Mouse (Mus musculus) heart, embryonic 11.5 days (tissue): ENCODE results near the gene Dus2. TPM values are rescaled to one million over a fixed set of nuclear protein-coding genes. Genes with fewer than 3 reads are reported as not detected.

ENCODE experiments used
- ATAC-seq: fragments of 200-750 bp; cut with Nextera tagmentation; replicated peaks from 2 replicates; pipeline ENCODE4 v1.8.0; 2017; ENCODE audit warnings: moderate library complexity; ENCODE audit not compliant: insufficient number of reproducible peaks, low FRiP score, low TSS enrichment
- H3K27ac ChIP-seq: fragments of 300-500 bp; sonication (generic); 2 replicates; pipeline ENCODE4 v1.5.1; 2014; ENCODE audit warnings: mild to moderate bottlenecking, low read depth, low read length
- H3K27me3 ChIP-seq: fragments of 300-500 bp; sonication (generic); 2 replicates; pipeline ENCODE4 v1.6.1; 2014; ENCODE audit warnings: mild to moderate bottlenecking, low read length, mixed read lengths; ENCODE audit not compliant: control insufficient read depth, insufficient read depth
- H3K36me3 ChIP-seq: fragments of 300-500 bp; sonication (generic); 2 replicates; pipeline ENCODE4 v1.6.1; 2014; ENCODE audit warnings: mild to moderate bottlenecking, low read length, moderate library complexity, mixed read lengths; ENCODE audit not compliant: control insufficient read depth, insufficient read depth
- H3K4me1 ChIP-seq: fragments of 300-500 bp; sonication (generic); 2 replicates; pipeline ENCODE4 v1.6.1; 2014; ENCODE audit warnings: low read length; ENCODE audit not compliant: control insufficient read depth, insufficient read depth
- H3K4me2 ChIP-seq: fragments of 300-500 bp; sonication (generic); 2 replicates; pipeline ENCODE4 v1.6.1; 2014; ENCODE audit warnings: mild to moderate bottlenecking, moderate library complexity
- H3K4me3 ChIP-seq: fragments of 300-500 bp; sonication (generic); 2 replicates; pipeline ENCODE4 v1.5.1; 2014; ENCODE audit warnings: low read depth, low read length
- H3K9ac ChIP-seq: fragments of 300-500 bp; sonication (generic); 2 replicates; pipeline ENCODE4 v1.6.1; 2014; ENCODE audit warnings: mild to moderate bottlenecking, low read depth, low read length, moderate library complexity
- H3K9me3 ChIP-seq: fragments of 300-500 bp; sonication (generic); replicated peaks from 2 replicates; pipeline ENCODE4 v1.6.1; 2016; ENCODE audit warnings: low read length; ENCODE audit not compliant: control insufficient read depth
- WGBS: fragments of 180-500 bp; shearing (Covaris S2); extraction: QIAGEN DNeasy Blood & Tissue Kit; methylation state at CpG from one replicate; pipeline ENCODE4 v1.1.7; 2014; ENCODE audit not compliant: insufficient replicate concordance; 5-methylcytosine and 5-hydroxymethylcytosine counted together
- polyA plus RNA-seq: library from polyadenylated mRNA; unstranded; fragments of >200 nt; fragmentation: Nextera tagmentation; extraction: Ambion mirVana; gene quantifications from 2 replicates; pipeline ENCODE4 v1.2.1, GENCODE M21; 2014

Gene Dus2
- polyA plus RNA-seq, 1 experiment from 2014 or later: 18.8 TPM

DNA sequence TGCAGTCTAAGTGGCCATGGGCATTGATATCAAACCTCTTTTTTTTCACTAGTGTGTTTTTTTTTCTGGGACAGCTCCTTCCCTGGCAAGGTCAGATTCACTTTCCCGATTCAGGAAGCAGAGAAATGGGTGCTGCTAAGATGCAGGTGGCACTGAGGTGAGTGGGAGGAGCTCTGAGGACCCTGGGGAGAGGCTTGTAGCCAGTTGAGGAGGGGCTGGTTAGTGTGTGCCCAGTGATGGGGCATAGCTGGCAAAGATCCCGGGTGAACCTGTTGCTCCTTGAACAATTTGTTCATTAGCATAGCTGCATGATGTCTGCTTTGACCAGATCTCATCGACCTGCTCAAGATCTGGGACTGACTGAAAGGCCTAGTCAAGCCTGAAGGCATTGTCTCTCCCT lies 63.9 kb downstream of the Dus2 start:
- no peak overlapping the region for H3K4me3 ChIP-seq
- no peaks in the 10 kb centered on the region for H3K36me3 ChIP-seq
- H3K9me3 ChIP-seq: no peaks in the 10 kb centered on the region
- no peak for ATAC-seq
- H3K27me3 ChIP-seq: no peaks in the 10 kb centered on the region
- 60% methylated on average over 3 of the region's 3 CpGs for WGBS
- no peak overlapping the region for H3K27ac ChIP-seq
- H3K9ac ChIP-seq: no peak overlapping the region
- no peak overlapping the region for H3K4me2 ChIP-seq
- peaks cover 9% of the 10 kb centered on the region for H3K4me1 ChIP-seq

DNA sequence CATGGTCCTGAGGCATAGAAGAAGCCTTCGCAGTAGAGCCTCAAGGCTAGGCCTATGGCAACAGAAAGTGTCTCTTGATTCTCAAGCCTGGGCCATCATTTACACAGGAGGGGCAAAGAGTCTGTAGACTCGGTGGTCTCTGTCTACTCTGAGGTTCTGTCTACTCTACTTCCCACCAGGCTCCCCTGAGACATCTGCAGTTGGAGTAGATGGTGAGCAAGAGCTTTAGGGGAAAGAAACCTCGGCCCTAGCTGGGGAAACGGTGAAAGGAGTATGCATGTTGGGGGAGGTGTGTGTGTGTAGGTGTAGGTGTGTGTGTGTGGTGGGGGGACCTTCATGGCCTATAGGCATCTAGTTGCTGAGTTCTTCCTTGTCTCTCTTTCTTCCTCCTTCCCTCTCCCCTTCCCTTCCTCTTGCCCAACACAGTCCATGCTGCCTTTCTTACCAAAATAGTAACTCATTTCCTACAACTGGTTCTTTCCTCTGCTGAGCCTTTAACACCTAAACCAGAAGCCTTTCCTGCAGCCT lies 65.4 kb downstream of the Dus2 start:
- no peaks in the 10 kb centered on the region for H3K27me3 ChIP-seq
- no peak for ATAC-seq
- H3K27ac ChIP-seq: no peak overlapping the region
- H3K9me3 ChIP-seq: no peaks in the 10 kb centered on the region
- H3K4me1 ChIP-seq: peaks cover 12% of the 10 kb centered on the region
- H3K9ac ChIP-seq: no peak overlapping the region
- no peak overlapping the region for H3K4me2 ChIP-seq
- no peak overlapping the region for H3K4me3 ChIP-seq
- WGBS: 83% methylated on average over 4 of the region's 4 CpGs
- H3K36me3 ChIP-seq: no peaks in the 10 kb centered on the region

GRCm38 (mm10) chr8:106058731-106059612 lies 67.8 kb downstream of the Dus2 start, which contains the start of gene Nfatc3:
TSS of gene Nfatc3 (plus strand) at chr8:106058840.
- 1% methylated on average over 46 of the region's 52 CpGs for WGBS
- Histone ChIP-seq H3K36me3 (no peaks in the 10 kb centered on the region), H3K27me3 (no peaks in the 10 kb centered on the region), H3K4me1 (peaks cover 12% of the 10 kb centered on the region), H3K4me2 (peak within 1 kb of the TSS; percentile 88), H3K9ac (peak within 1 kb of the TSS; percentile 95), H3K4me3 (peak within 1 kb of the TSS; percentile 93), H3K9me3 (no peaks in the 10 kb centered on the region), H3K27ac (peak within 1 kb of the TSS; percentile 98)
- ATAC-seq: peak; percentile 98

DNA sequence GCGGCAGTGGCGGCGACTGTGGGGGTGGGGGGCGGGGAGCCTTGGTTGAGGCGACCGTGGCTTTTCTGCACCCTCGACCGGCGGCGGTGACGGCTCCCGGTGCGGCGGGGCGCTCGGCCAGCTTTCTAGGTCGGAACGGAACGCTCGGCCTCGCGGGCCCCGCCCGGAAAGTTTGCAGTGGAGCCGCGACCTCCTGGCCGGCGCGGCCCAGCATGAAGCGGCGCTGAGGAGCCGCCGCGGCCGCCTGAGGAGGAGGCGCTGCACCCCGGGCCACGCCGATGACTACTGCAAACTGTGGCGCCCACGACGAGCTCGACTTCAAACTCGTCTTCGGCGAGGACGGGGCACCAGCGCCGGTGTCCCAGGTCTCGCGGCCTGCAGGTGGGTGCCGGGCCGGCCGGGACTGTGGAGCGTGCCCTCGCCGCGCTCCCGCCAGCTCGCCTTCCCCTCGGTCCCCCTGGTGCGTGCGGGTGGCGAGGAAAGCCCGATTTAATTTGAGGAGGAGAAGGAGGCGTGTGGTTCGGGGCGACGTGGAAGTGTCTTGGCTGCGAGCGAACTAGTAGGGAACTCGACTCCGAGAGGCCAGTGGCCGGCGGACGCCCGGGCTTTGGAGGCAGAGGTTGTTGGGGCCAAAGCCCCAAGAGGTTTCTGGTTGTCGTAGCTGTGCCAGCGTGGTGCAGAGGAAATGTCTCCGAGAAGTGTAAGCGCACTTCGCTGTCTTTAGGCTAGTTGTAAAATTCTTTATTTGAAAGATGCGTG lies 68.7 kb downstream of the Dus2 start:
- H3K4me3 ChIP-seq: peak overlapping the region; percentile 93
- peak overlapping the region; percentile 95 for H3K9ac ChIP-seq
- WGBS: under 1% methylated on average over 76 of the region's 83 CpGs
- no peaks in the 10 kb centered on the region for H3K36me3 ChIP-seq
- ATAC-seq: peak; percentile 83
- peak overlapping the region; percentile 98 for H3K27ac ChIP-seq
- peak overlapping the region; percentile 88 for H3K4me2 ChIP-seq
- no peaks in the 10 kb centered on the region for H3K9me3 ChIP-seq
- H3K27me3 ChIP-seq: no peaks in the 10 kb centered on the region
- peaks cover 12% of the 10 kb centered on the region for H3K4me1 ChIP-seq

GRCm38 (mm10) chr8:106060521-106060920 lies 69.4 kb downstream of the Dus2 start:
- ATAC-seq: no peak
- H3K36me3 ChIP-seq: no peaks in the 10 kb centered on the region
- H3K27ac ChIP-seq: no peak overlapping the region; the same call in 1 of the 2 replicates
- H3K9me3 ChIP-seq: no peaks in the 10 kb centered on the region
- no peaks in the 10 kb centered on the region for H3K27me3 ChIP-seq
- 4% methylated on average over 3 of the region's 3 CpGs for WGBS
- H3K4me1 ChIP-seq: peaks cover 12% of the 10 kb centered on the region
- peak overlapping the region; percentile 88 for H3K4me2 ChIP-seq
- peak overlapping the region; percentile 93 for H3K4me3 ChIP-seq
- H3K9ac ChIP-seq: peak overlapping the region; percentile 95; the same call in 1 of the 2 replicates

- WGBS: 91% methylated on average over 6 of the region's 6 CpGs
- H3K4me2 ChIP-seq: peak overlapping the region; percentile 88; the same call in 1 of the 2 replicates
- no peak overlapping the region for H3K27ac ChIP-seq
- no peak overlapping the region for H3K9ac ChIP-seq
- H3K4me1 ChIP-seq: peaks cover 12% of the 10 kb centered on the region
- no peak for ATAC-seq
- H3K4me3 ChIP-seq: no peak overlapping the region
- H3K9me3 ChIP-seq: no peaks in the 10 kb centered on the region
- no peaks in the 10 kb centered on the region for H3K36me3 ChIP-seq
- no peaks in the 10 kb centered on the region for H3K27me3 ChIP-seq
Measured at GRCm38 (mm10) chr8:106061686-106062085, 70.5 kb downstream of the Dus2 start.

- Histone ChIP-seq H3K9ac (no peak overlapping the region), H3K36me3 (no peaks in the 10 kb centered on the region), H3K9me3 (no peaks in the 10 kb centered on the region), H3K27ac (no peak overlapping the region), H3K27me3 (no peaks in the 10 kb centered on the region), H3K4me3 (no peak overlapping the region), H3K4me1 (peaks cover 11% of the 10 kb centered on the region), H3K4me2 (no peak overlapping the region)
- ATAC-seq: no peak
- 95% methylated on average over 7 of the region's 7 CpGs for WGBS
Measured at GRCm38 (mm10) chr8:106063046-106063445, 71.9 kb downstream of the Dus2 start.

DNA sequence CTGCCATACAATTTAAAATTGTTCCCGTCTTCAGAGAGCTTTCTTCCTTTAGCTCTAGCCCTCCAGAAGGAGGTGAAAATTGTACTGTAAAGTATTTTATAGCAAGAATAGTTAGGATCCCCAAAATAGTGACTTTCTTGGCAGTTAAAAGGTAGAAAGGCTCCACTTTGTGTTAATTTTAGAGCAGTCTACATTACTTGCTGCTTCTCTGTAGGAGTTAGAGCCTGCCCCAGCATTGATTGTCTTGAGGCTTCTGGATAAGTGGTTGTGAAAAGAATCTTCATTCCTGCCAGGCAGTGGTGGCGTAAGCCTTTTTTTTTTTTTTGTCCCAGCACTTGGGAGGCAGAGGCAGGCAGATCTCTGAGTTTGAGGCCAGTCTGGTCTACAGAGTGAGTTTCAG lies 75.6 kb downstream of the Dus2 start:
- ATAC-seq: no peak
- 96% methylated on average over 2 of the region's 2 CpGs for WGBS
- Histone ChIP-seq H3K4me1 (no peaks in the 10 kb centered on the region), H3K4me3 (no peak overlapping the region), H3K36me3 (no peaks in the 10 kb centered on the region), H3K9ac (no peak overlapping the region), H3K4me2 (no peak overlapping the region), H3K9me3 (no peaks in the 10 kb centered on the region), H3K27ac (no peak overlapping the region), H3K27me3 (no peaks in the 10 kb centered on the region)
